Mouse (Mus musculus) liver, embryonic 14.5 days (tissue): ENCODE results near the gene Pde6b.

Experiments used
- CTCF ChIP-seq: IDR thresholded peaks from 2 replicates; pipeline ENCODE4 v1.5.1; 2016; ENCODE audit warnings: antibody characterized with exemption, low read depth, control low read depth
- EP300 ChIP-seq: IDR thresholded peaks from 2 replicates; pipeline ENCODE4 v1.6.1; 2016; ENCODE audit warnings: antibody characterized with exemption, low read depth

- TF ChIP-seq CTCF (no peak), EP300 (no peak)
Observed at GRCm38 (mm10) chr5:108366328-108366983, 21.7 kb upstream of the Pde6b start.
